Mouse (Mus musculus): ENCODE measurements around the gene Ddx6.
A peak's percentile ranks its signal among the peaks of the same experiment; 100 is the strongest.
"Not testable (repeated sequence)": the region's sequence is repeated elsewhere in the genome, so short reads cannot be mapped to it uniquely, and the experiment has no call there.

Gene Ddx6

DNA sequence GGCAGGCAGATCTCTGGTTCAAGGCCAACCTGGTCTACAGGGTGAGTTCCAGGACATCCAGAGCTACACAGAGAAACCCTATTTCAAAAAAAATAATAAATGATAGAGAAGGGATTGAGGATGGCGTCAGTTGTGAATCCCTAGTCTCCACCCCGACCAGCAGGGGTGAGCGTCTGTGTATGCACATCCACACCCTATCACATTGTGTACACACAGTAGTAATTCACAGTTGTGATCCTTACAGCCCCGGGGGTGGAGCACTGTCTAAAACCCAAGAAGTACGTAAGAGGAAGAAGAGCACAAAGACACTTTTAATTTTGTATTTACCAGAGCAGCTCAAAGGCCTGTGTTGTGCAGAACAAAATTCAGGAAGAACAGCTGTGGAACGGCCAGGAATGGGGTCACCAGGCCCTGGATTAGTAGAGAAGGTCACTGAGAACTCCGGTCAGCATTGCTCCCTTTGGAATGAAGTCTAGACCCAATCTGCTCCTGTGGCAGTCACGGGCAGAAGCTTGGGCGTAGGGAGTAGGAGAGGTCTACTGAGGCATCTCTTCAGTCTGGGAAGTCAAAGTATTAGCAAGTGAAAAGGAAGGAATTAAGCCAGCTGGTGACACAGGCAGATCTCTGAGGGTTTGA, 9.7 kb upstream of the Ddx6 start:
- DNase-seq (ENCODE audit: low spot score): no peak

DNA sequence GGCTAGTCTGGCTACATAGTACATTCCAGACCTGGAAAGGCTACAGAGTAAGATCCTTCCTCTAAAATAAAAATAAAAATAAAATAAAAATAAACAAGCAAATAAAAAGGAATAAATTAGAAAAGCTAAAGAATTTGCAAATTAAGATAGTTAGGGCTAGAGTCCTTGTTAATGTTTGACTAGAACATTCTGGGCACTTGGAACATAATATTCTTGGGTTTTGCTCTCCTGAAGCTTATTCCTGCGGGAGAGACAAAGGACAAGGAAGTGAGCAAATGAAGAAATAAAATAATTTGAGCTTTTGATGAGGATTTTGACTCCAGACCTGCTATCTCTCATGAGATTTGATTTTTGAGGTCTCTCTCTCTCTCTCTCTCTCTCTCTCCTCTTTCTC, 9.2 kb upstream of the Ddx6 start:
- DNase-seq (ENCODE audit: low spot score): no peak

DNA sequence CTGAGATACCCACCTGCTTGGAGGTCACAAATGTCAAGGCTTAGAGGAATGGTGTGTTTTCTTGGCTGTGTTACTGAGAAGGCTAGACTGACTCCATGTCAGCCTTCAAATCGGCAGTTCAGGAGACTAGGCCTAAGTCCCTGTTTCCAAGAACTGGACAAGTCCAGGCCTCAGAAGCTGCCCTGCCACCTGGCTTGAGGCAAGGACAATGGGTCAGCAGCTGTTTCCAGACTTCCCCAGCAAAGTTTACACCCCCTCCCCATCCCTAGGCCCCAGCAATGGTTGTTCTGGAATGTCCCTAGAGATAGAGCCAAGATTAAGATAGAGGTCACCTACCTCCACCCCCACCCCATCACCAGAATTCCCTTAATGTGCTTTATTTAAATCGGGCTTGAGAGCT, 7.0 kb upstream of the Ddx6 start:
- no peak for DNase-seq (ENCODE audit: low spot score)

DNA sequence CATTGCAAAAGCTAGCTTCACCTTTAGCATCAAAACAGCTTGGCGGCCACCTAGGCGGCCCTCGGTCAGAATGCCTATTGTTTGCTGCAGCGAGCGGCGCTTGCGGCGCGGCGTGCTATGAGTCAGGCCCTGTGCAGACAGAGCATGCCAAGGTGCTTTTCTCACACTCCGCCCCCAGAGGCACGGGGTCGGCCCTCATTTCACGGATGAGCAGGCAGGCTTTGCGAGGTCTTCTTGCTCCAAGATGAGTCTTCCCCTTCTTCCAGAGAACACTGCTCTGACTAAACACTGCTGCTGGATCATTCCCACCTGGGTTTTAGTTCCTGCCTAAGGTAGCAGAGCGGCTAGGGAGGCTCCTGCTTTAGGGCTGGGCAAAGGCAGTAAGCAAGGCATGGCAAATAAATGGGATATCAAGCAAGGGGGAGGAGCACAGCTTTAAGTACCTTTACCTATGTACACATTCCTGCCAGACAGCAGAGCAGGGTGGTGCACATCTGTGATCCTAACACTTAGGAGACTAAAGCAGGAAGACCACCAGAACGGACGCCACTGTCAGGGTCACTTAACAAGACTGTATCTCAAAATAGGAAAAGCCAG, 5.7 kb upstream of the Ddx6 start:
- DNase-seq (ENCODE audit: low spot score): no peak

DNA sequence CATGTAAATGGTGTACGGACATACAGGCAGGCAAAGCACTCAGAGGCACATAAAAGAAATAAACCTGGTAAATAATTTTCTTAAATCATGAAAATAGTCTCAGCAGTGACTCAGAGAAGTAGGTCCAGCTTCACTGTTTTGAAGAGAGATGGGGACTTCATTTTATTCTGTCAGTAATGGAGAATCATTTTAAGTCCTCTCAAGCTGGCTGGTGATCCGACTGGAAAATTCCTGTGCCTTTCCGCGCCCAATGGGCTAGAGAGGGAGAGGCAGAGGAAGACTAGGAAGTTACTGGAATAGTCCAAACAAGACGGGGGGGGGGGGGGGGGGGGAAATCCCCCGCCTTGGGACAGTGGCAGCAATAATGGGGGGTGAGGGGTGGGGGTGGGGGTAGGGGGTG, 5.1 kb upstream of the Ddx6 start:
- DNase-seq (ENCODE audit: low spot score): no peak

DNA sequence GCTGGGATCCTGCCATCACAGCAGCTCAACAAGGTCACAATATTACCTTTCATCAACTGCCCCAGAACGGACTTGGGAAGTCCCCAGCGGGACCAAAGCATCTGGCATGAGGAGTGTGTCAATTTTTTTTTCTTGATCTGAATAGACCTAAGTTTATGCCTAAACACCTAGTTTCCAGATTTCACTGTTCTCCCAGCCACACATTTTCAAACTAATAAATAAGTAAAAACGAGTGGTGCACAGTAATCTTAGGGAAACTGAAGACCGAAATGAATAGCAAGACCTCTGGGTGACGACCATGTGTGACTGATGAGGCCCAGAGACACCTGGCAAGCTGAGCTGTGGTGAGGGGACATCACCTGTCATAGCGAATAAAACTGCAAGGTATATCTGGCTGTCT, 3.9 kb upstream of the Ddx6 start:
- no peak for DNase-seq (ENCODE audit: low spot score)

DNA sequence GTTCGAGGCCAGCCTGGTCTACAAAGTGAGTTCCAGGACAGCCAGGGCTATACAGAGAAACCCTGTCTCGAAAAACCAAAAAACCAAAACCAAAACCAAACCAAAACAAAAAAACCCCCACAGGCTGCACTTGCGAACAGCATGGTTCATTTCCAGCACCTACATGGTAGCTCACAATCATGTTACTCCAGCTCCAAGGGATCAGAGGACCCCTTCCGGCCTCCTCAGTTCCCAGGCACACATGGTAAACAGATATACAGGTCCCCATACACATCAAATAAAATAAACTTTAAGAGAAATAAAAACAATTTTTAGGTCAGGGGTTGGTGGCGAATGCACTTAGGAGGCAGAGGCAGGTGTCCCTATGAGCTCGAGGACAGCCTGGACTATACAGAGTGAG, 1.9 kb upstream of the Ddx6 start:
- no peak for DNase-seq (ENCODE audit: low spot score)

DNA sequence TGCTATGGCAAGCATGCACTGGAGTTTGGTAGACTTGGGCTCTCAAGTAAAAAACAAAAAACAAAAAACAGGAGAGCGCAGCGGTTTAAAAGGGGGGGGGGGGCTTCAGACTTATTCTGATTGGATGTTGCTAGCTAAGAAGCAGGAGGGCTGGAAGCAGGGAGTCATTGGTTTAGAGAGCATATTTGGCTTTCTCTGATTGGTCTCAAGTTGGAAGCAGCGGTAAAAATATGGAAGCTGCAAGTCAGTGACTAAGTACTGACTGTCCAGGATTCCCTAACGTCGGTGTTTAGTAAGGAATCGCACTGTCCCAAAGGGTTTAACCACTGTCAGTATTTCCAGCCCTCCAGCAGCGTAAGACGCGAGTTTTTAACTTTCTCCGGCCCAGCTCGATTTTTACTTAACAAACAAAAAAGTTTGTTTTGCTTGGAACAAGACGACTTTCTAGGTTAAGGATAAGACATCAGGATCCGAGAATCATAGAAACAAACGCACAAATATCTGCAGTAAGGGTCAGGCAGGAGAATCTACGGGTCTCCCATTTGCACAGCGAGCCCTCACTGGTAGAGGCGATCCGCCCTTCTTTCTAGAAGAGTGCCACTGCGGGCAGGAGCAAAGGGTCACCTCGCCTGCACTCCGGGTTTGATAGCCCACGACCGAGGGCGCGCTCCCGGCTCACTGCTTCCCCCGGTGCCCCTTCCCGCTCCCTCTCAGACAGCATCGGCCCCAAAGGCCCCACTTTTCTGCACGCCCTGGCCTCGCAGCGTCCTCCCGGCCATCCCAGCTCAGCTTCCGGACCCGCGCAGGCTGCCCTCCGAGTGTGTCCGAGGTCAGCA, 1.0 kb upstream of the Ddx6 start:
- peak; percentile 77 for DNase-seq (ENCODE audit: low spot score)

DNA sequence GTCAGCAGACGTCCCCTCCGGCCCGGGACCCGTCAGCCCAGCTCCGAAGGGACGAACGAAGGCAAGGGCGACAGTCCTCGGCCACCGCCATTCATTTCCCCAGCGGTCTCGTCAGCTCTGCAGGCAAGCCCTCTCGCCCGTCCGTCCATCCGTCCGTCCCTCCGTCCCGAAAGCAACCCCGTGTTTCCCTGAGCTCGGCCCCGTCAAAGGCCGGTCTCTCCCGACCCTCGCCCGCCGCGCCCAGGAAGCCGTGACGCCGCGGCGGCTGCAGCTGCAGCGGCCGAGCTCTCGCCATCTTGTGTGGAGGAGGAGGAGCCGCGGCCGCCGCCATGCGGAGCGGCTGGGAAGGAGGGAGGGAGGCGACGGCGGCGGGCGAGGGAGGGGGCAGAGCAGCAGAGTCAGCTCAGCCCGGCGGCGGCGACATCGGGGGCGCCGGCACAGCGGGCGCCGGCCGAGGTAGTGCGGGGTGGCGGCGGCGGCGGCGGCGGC, 358 bp upstream of the Ddx6 start:
- DNase-seq (ENCODE audit: low spot score): peak; percentile 57

DNA sequence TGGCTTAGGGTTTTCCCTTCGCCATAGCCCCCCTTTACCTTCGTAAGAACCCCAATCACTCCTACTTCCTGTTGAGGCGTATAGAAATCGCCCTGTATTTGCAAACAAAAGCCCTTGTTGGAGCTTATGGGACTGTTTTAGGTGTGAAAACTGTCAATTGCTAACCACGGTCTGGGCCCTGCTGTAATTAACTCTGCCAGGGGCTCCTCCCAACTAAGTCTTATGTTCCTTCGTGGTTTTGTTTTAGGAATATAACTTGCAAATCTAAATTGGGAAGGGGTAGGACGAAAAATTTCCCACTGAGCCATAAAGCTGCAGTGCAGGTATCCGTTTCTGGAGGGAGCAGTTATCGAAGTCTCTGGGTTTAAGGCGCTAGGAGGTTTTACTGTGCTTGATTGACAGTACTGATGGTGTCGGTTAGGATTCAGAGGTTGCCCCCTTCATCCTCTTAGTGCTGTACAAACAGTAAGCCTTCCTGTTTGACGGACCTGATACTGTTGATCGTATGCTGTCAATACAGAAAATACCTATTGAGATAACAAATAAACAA, 999 bp downstream of the Ddx6 start:
- DNase-seq (ENCODE audit: low spot score): peak; percentile 49

DNA sequence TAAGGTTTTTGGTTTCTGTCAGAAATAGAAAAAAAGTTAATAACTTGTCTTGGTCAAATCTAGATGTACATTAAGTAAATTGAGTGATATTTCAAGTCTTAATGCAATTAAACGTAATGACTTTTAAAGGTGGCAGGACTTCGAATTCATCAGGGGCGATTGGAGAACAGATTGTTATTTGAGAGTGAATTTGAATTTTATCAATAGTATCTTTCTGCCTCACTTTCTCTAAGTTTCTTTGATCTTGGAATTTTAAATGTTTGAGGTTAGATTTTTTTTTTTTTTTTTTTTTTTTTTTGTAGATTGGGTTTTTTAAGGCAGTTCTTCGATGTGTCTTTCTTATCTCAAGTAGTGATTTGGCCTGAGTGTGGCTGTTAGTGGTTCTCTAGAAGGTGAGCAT, 2.0 kb downstream of the Ddx6 start:
- DNase-seq (ENCODE audit: low spot score): no peak

DNA sequence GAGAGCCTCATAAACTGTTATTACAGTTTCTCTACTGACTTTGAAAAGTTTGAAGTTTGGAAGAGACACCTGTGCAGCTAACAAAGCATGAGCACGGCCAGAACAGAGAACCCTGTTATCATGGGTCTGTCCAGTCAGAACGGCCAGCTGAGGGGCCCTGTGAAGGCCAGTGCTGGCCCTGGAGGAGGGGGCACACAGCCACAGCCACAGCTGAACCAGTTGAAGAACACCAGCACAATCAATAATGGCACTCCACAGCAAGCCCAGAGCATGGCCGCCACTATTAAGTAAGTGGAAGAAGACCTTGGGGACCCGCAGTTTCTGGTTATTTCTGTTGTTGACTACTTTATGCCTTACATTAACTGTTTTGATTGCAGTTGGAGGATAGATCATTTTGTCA, 2.6 kb downstream of the Ddx6 start:
- no peak for DNase-seq (ENCODE audit: low spot score)

DNA sequence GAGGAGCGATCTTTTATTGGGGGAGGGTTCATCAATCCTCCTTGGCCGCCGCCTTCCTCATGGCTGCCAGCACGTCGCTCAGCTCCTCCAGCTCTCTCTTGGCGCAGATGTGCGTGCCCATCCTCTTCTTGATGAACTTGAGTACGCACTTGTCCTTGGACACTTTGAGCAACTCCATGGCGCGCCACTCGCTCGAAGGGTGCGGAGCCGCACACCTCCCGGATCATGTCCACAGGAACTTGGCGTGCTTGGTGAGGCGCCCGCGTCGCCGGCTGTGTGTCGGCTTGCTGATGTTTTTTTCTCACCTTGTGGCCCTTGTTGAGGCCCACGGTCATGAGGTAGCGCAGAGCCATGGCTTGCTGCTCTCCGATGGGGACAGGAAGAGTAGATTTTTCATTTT, 5.7 kb downstream of the Ddx6 start:
- DNase-seq (ENCODE audit: low spot score): no peak

DNA sequence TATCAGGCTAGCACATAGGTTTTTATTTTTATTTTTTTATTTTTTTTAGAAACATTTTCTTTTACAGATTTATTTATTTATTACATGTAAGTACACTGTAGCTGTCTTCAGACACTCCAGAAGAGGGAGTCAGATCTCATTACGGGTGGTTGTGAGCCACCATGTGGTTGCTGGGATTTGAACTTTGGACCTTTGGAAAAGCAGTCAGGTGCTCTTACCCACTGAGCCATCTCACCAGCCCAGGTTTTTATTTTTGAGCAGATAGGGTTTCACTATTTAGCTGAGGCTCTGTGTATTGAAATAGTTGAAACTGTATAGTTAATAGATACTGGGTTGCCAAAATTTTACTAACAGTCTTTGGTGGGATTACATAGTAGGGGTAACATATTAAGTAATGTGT, 8.4 kb downstream of the Ddx6 start:
- not testable (repeated sequence) for DNase-seq (ENCODE audit: low spot score)

DNA sequence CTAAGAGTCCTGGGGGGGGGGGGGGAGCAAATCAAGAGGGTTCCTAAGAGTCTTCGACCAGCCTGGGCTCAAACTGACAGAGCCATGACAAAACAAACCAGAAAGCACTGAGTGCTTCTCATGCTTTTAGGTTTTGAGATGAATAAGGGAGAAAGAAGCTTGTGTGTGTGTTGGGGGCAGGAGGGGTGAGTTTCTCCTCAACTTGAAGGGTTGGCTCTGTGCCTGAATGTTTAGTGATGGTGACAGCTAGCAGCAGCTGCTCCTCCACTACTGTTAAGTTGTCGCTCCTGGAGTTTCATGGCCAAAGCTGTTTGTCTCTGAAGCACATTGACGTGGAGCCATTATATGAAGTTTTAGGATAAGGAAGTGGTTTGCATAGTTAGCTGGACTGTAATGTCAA, 16.4 kb downstream of the Ddx6 start:
- DNase-seq (ENCODE audit: low spot score): no peak

DNA sequence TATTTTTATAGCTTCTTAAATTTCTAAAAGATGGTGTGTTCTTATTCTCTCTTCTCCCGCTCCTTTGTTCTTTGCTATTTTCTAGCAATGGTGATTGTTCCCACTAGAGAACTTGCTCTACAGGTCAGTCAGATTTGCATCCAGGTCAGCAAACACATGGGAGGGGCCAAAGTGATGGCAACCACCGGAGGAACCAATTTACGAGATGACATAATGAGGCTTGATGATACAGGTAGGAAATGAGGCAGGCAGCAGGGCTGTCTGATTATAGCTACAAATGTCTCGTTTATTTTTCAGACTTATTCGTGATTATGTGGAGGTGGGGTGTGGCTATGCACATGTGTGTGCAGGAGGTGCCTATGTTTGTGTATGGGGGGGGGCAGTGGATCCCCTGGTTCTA, 19.7 kb downstream of the Ddx6 start:
- DNase-seq (ENCODE audit: low spot score): no peak

DNA sequence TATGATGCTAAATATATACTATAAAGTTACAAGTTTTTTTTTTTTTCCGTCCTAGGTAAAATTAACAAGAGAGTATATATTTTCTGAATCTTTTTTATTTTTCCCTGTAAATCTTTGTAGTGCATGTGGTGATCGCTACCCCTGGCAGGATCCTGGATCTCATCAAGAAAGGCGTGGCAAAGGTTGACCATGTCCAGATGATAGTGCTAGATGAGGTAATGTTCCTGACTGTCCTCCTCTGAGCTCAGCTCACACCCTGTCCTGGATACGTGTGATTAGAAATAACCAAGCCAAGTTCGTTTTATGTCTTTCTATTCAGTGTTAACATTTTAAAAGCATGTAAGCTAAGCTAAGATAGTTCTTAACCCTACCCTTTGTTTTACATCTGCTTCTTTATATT, 21.6 kb downstream of the Ddx6 start:
- peak; percentile 25 for DNase-seq (ENCODE audit: low spot score)

DNA sequence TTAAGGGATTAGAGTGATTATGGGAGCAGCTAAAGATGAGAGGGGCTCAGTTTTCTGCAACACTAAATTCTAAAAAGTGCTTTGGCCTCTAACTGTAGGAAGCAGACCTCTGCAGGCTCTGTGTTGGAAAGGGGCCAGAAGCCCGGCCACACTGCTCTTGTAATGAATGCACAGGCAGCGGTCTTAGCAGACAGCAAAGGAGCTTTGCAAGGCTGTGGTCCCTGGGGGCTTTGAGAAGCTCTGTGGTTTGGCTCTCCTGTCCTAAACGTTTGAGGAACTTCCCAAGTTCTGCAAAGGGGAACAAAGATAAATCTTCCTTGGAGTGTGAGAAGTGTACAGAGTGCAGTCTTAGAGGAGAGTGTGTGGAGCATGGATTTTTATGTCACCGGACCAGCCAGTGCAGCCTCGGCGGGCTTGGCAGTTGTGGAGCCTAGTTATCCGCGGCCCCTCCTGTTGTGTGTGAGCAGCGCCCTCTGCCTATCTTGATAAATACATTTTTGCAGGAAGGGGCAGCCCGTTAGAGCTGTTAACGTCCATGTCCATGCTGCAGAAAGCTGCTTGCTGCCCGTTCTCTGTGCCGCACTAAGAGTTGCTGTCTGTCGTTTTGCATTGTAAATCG, 33.0 kb downstream of the Ddx6 start:
- DNase-seq (ENCODE audit: low spot score): no peak

DNA sequence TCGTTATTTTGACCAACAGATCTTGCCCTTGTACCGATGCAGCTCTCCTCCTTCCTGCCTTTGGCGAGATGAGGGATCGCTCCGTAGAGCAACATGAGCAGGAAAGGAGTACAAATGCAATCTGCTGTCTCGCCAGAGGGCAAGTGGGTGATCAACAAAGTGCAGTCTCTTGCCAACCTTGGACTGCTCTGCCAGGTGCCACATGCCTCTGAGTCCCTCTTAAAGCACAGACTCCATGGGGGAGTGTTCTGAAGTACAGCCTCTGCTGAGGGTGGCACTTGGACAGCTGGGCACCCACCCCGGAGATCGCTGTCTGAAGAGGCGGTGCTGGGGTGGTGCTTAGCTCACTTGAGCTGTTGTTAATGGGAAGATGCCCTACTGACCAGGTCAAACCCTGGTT, 34.0 kb downstream of the Ddx6 start:
- DNase-seq (ENCODE audit: low spot score): not testable (repeated sequence)

DNA sequence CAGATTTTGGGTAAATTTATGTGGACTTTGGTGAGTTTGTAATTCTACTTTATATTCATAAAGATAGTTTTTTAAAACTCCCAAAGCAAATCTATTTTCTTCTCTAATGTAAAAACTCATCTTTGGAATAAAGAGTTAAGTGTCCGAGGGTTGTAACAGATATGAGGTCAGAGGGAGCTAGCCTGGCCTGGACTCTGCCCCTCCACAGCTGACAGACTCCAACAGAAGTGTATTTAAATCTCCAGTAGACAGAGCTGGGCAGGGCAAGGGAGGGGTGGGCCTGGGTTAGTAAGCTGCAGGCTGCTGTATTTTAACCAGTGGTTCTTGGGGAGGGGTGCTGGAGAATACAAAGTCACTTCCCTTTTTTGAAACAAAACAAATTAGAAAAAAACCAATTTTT, 35.3 kb downstream of the Ddx6 start:
- DNase-seq (ENCODE audit: low spot score): not testable (repeated sequence)

DNA sequence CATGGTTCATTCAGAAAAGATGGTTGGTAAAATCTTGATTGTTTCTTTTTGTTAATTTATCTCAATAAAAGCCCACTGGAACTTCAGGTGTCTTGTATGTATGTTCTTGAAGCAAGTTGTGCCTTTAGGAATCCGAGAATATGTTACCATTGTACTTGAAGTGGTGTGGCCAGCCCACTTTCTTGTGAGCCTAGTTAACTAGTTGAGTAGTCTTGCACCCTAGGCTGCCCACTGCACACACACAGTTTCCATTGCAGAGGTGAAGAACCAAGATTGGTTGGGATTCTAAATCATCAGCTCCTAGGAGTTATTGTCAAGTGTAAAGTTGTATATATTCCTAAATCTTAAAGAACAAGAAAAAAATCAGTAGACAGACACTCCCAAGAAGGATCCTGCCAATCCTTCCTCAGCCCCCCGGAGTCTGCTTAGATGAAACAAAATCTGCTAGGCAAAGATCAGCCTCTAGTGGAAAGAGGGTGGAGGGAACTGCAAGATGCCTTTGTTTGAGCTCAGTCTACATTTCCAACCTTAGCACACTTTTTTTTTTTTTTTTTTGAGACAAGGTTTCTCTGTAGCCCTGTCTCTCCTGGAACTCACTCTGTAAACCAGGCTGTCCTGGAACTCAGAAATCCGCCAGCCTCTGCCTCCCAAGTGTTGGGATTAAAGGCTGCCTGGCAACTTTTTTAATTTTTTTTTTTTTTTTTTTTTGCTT, 36.1 kb downstream of the Ddx6 start:
- no peak for DNase-seq (ENCODE audit: low spot score)

DNA sequence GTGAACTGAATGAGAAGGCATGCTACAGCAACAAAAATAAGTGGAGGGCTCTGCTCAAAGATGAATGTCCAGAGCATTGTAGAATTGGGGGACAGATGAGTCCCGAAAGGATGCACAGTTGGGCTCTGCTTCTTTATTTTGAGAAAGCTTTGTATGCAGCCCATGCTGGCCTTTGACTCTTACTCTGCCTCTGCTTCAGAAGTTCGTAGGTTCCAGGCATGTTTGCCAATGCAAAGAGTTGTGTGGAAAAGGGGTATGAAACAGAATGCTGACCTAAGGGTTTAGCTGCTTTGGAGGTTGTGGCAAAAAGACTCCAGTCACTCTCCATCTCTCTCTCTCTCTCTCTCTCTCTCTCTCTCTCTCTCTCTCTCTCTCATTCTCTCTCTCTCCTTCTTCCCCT, 36.9 kb downstream of the Ddx6 start:
- no peak for DNase-seq (ENCODE audit: low spot score)
